Mouse (Mus musculus) liver, embryonic 14.5 days (tissue): ENCODE measurements around the gene Dnal1.

Experiments
- CTCF ChIP-seq: IDR thresholded peaks from 2 replicates; pipeline ENCODE4 v1.5.1; 2016; ENCODE audit warnings: antibody characterized with exemption, low read depth, control low read depth
- EP300 ChIP-seq: IDR thresholded peaks from 2 replicates; pipeline ENCODE4 v1.6.1; 2016; ENCODE audit warnings: antibody characterized with exemption, low read depth

- TF ChIP-seq EP300 (no peak), CTCF (no peak)
Observed at GRCm38 (mm10) chr12:84172862-84173261, 58.7 kb downstream of the Dnal1 start.
